Mouse (Mus musculus) E14TG2a.4 (cell line): ENCODE results near the gene Tcf25.

Experiments
- CTCF ChIP-seq: conservative IDR thresholded peaks from 2 replicates; pipeline ENCODE4 v1.5.1; 2014; ENCODE audit warnings: low read length
- POU5F1 ChIP-seq: IDR thresholded peaks from 2 replicates; pipeline ENCODE4 v1.6.1; 2014; ENCODE audit warnings: low read length, borderline replicate concordance

GRCm38 (mm10) chr8:123330701-123331100, 42.9 kb upstream of the Tcf25 start:
- TF ChIP-seq POU5F1 (no peak), CTCF (no peak)
